In the genomic region with DNA sequence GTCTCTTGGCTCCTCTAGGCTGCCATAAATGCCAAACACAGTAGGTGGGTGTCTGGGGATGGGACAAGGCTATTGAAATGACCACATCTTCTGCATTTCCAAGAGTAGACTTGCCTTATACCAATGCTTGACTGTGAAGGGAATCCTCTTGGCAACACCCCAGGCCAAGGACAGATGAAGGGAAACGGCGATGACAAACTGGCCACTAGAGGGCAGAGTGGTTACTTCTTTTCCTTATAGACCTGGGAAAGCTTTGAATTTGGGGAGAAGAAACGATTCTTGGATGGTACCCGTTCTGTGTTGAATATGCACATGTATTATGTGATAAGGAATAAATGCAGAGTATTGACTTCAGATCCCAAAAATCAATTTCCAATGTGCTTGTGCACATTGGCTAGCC, we compare ENCODE assay signal across 8 mouse cellular contexts. TPM values are rescaled to one million over a fixed set of nuclear protein-coding genes. Genes with fewer than 3 reads are reported as not detected.
DNase-seq lines count a peak whose midpoint lies in the region; TF ChIP-seq lines count a peak whose summit lies in the region.
"Had no signal": no experiment of that assay in that cellular context is flagged by ENCODE, and none has a peak within 500 bp of the region (broad histone marks: within the 10 kb centered on the region; RNA-seq: fewer than 3 reads in every experiment).

No protein-coding gene starts in this region.

- H3K4me3 ChIP-seq in layer of hippocampus, adult 2 months, result no peak overlapping the region
- H3K4me3 ChIP-seq: liver, embryonic 13.5 days had no signal

- no peak overlapping the region for H3K27ac ChIP-seq in layer of hippocampus, adult 2 months
- H3K27ac ChIP-seq: liver, embryonic 13.5 days had no signal

- TF ChIP-seq CTCF in layer of hippocampus, adult 2 months (conservative IDR thresholded peaks at IDR 0.05), result peak; percentile 89

- DNase-seq in ES-CJ7 (ENCODE audit: low read depth, low spot score), result peak; percentile 73
- peak; percentile 74 for DNase-seq in ZHBTc4 (ENCODE audit: low read depth, low spot score)
- DNase-seq in cerebellum, postnatal 4 days (ENCODE audit: low spot score in 2 of 2), result peak; percentile 53 to 88
- peak; percentile 78 for DNase-seq in gastrocnemius, postnatal 10 days
- DNase-seq in layer of hippocampus, adult 2 months (ENCODE audit: low spot score in 2 of 2), result peak; percentile 74 to 83
- peak; percentile 85 for DNase-seq in lung, postnatal 36 days
- peak; percentile 87 for DNase-seq in right cerebral cortex, postnatal 4 days
- DNase-seq: liver, embryonic 13.5 days had no signal

RNA-seq across cellular contexts. Expression of a gene that starts 50.8 kb away (rescaled TPM):
- total RNA-seq in gastrocnemius, postnatal 10 days (2021), result under 1 TPM; 0.38 TPM
- total RNA-seq in layer of hippocampus, adult 2 months (2021), result 10 to 100 TPM; 15.9 to 16.1 TPM

Comparison
In these comparisons a context has a peak if more than half of its experiments do, and no peak if none do; other contexts are left out.
1. RNA of a gene that starts 50.8 kb away (total RNA-seq): 15.9 to 16.1 TPM in layer of hippocampus, adult 2 months; 0.38 TPM in gastrocnemius, postnatal 10 days; every median in the first group is over 10 times any median in the second.
2. Peak in every context shown above with its lines, with median percentiles within 50 percentile points of each other: DNase-seq.